Mouse (Mus musculus): ENCODE measurements around the gene 4930467E23Rik. TPM values are rescaled to one million over a fixed set of nuclear protein-coding genes. Genes with fewer than 3 reads are reported as not detected.
"Not testable (repeated sequence)": the region's sequence is repeated elsewhere in the genome, so short reads cannot be mapped to it uniquely, and the experiment has no call there.

4930467E23Rik gene
- total RNA-seq, 2 experiments from 2014 or later = not detected

- not testable (repeated sequence) for DNase-seq
Measured at GRCm38 (mm10) chr8:19781328-19782114, 52.1 kb downstream of the 4930467E23Rik start.

DNA sequence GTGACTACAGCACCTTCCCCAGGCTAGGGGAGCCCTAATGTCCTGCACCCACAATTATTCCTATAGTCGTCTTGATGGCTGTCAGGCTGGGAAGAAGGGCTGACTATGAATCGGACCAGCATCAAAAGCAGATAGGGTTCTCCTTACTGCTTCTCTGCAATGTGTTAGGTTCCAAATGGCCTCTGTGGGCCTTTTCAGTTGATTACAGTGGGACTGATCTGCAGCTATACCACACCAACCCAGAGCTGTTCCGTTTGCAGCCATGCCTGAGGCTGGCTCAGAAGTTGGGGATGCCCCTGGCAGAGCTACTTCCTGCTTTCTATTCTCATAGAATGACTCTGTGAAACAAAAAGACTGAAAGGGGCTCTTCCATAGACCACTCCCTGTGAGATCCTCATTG, 53.4 kb downstream of the 4930467E23Rik start:
- DNase-seq = not testable (repeated sequence)

DNA sequence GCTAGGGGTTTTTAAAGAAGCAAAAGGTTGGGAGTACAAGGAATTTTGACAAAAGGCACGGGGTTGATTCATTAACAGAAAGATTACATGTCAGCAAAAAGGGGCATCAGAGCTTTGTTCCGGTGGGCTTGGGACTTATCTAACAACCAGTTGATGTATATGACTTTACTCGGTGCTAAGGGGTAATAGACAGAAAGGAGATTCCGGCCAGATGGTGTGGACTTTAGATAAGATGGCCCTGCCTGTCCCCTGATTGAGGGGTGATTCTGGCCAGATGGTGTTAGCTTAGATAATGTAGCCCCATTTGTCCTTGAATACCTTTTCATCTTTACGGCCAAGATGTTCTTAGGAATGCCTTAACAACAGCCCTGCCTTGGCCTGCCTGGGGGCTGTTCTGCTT, 54.5 kb downstream of the 4930467E23Rik start:
- DNase-seq = not testable (repeated sequence)

DNA sequence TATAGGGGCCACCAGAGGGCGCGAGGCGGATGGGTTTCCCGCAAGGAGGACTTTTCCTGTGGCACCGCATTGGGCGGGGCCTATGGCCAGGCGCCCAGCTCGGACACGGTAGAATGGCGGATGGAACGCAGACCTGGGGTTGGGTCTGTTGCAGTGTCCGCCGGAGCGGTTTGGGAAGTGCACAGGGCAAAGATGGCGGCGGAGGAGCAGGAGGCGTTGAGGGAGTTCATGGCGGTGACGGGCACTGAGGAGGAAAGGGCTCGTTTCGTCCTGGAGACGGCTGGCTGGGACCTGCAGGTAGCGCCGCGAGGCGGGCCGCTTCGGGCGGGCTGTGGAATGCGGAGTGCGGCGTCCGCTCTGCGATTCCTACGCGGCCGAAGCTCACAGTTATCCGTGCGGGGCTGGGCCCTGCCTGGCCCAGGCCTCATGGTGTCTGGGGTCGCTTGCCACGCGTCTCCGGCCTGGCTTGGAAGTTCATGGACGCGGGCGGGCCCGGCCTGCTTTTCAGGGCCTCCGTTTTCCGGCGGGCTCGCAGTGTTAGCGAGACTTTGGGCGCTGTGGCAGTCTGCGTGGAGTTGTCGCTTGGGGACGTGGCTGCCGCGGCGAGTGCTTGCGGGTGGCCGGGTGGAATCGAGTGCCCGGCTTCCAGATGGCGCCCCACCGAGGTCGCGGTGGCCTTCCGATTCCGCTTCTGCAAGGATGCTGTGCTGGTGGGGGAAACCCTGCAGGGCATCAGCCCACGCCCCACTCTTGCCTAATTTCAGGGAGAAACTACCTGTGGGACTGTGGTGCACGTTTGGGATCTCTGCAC, 55.4 kb downstream of the 4930467E23Rik start:
- DNase-seq = peak; percentile 97

GRCm38 (mm10) chr8:19792696-19793095, 63.3 kb downstream of the 4930467E23Rik start:
- DNase-seq = not testable (repeated sequence)

Other genes starting within 250 kb of the 4930467E23Rik start
- gene Defb7, start 234.5 kb upstream of the 4930467E23Rik start, total RNA-seq (2021) = not detected
- gene Gm31371, start 173.8 kb downstream of the 4930467E23Rik start, total RNA-seq (2021) = under 1 TPM in 1 of 2 experiments, not detected in 1; 0.13 TPM